Mouse (Mus musculus): ENCODE data around the gene Ccdc89.

Gene Ccdc89

DNA sequence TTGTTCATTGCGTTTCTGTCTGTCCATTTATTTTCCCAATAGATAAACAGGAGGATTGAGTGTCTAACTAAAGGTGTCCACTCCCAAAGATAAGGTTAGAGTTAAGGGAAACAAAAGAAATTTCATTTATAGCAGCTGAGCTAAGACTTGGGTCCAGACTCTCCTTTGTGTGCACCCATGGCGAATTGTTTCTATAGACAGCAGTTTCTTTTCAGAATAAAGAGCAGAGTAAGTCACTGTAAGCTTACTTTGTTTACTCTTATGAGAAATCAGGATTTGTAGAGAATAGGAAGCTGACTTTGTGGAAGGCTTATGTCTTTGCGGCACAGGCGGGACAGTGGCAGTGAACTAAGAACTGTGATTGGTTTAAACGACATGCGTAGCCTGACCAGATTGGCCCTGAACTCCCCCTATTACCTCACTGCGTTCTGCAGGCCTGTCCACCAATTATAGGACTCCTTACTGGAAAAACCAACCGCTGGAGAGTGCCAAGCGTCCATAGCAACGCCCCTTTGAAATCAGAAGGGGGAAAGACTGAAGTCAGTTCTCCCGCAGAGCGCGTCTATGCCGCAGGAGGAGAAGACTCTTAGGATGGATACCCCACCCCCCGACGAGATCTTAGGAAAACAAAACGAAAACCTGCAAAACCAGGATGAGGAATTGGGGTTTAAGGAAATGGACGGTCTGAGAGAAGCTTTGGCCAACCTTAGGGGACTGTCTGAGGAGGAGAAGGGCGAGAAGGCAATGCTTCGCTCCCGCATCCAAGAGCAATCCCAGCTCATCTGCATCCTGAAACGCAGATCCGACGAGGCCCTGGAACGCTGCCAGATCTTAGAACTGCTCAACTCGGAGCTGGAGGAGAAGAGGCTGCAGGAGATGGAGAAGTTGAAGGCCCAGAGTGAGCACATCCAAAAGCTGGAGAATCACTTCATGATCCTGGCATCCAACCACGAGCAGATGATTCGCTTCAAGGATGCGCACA lies at the start of gene Ccdc89:
TSS of gene Ccdc89 (plus strand) at position 558 of the 982 bp plus-strand sequence.
- peak; percentile 55 for DNase-seq (ENCODE audit: low read depth, low spot score)

GRCm38 (mm10) chr7:90384411-90384810 lies 42.0 kb upstream of the Ccdc89 start:
- DNase-seq (ENCODE audit: low read depth, low spot score), result no peak

GRCm38 (mm10) chr7:90386885-90387459 lies 39.4 kb upstream of the Ccdc89 start:
- no peak for DNase-seq (ENCODE audit: low read depth, low spot score)

GRCm38 (mm10) chr7:90389765-90390164 lies 36.6 kb upstream of the Ccdc89 start:
- DNase-seq (ENCODE audit: low read depth, low spot score), result no peak

DNA sequence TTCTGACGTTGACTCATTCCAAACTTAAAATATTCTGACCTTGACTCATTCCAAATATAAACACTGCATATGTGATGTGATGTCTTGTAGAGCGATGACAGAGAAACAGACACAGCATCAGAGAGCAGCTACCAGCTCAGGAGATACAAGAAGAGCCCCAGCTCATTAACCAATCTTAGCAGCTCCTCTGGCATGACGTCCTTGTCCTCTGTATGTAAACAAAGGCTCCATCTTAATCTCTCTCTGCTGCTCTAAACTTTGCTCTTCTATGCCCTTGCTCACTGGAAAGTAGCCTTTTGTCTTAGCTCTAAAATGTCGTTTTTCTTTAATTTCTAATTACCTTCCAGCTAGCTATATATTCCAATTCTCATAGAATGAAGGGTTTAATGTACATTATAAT lies 31.3 kb upstream of the Ccdc89 start:
- no peak for DNase-seq (ENCODE audit: low read depth, low spot score)

DNA sequence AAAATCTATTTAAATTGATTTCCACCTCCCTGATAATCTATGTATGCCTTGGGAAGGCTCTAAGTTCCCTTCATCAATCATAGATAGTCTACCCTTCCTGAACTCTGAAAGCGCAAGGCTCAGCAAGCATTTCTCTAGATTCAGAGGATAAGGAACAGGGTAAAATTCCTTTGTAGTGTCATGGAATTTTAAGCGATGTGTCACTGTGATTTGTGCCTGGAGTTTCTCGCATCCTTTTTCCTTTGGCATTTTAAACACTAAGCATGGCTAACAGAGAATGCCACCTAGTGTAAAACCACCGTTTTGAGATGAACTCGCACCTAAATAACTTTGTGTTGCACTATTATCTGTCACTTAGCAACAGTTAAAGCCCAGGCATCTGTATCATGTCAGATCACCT lies 30.4 kb upstream of the Ccdc89 start:
- no peak for DNase-seq (ENCODE audit: low read depth, low spot score)

DNA sequence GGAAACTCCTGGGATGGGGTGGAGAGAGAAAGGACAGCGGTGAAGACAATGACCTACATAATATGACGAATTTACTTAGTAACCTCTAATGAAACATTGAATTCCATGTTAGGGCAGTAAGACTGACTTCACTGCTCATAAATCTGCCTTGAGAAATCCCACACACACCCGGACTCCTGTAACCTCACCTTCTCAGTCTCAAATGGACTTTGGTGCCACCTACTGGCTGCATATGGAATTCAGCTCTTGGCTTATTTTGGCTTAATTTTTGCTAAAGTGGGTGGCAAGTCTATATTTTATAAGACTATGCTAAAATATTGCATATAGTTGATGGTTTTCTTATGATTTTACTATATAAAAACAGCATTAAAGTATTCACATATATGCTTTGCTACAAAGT lies 16.4 kb upstream of the Ccdc89 start:
- peak; percentile 68 for DNase-seq (ENCODE audit: low read depth, low spot score)

DNA sequence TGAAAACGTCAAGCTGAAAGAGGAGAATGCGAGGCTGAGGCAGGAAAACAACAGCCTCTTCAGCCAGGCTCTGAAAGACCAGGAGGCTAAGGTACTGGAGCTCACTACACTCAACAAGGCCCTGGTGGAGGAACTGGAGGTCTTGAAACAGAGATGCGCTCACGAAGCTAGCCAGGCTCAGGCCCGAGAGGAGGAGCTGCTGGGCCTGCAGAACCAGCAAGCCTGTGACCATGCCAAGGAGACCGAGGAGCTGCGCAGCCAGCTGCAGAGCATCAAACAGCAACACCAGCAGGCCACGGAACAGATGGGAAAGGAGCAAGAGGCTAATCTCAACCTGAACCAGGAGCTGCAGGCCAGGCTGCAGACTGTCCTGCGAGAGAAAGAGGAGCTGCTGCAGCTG lies 629 bp downstream of the Ccdc89 start:
- no peak for DNase-seq (ENCODE audit: low read depth, low spot score)

- no peak for DNase-seq (ENCODE audit: low read depth, low spot score)
Observed at GRCm38 (mm10) chr7:90432221-90432620, 5.8 kb downstream of the Ccdc89 start.

DNA sequence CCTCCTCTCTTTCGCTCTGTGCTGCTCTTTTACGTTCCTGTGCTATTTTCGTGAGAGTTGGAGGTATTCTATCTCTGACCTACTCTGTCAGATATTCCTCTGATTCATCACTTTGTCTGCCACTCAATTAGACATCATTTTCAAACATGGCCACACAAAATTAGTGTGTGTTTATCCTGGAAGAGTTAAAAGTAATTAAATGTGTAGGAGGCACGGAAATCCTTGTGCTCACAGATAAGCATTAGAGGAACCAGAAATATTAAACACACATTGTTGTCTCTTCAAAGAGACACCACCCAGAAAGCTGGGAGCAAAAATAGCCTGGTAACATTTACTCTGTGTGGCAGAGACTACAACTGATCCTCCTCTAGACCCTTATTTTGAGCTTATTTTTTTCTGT lies 13.7 kb downstream of the Ccdc89 start:
- DNase-seq (ENCODE audit: low read depth, low spot score), result no peak

GRCm38 (mm10) chr7:90442070-90442469 lies 15.7 kb downstream of the Ccdc89 start:
- no peak for DNase-seq (ENCODE audit: low read depth, low spot score)

GRCm38 (mm10) chr7:90442518-90443080 lies 16.2 kb downstream of the Ccdc89 start, which contains the start of gene Crebzf:
Crebzf (plus strand) TSS chr7:90442729.
- DNase-seq (ENCODE audit: low read depth, low spot score), result peak; percentile 98

GRCm38 (mm10) chr7:90443101-90444091 lies 17.0 kb downstream of the Ccdc89 start:
- DNase-seq (ENCODE audit: low read depth, low spot score), result peak; percentile 85

GRCm38 (mm10) chr7:90444206-90444605 lies 17.8 kb downstream of the Ccdc89 start:
- peak; percentile 33 for DNase-seq (ENCODE audit: low read depth, low spot score)

DNA sequence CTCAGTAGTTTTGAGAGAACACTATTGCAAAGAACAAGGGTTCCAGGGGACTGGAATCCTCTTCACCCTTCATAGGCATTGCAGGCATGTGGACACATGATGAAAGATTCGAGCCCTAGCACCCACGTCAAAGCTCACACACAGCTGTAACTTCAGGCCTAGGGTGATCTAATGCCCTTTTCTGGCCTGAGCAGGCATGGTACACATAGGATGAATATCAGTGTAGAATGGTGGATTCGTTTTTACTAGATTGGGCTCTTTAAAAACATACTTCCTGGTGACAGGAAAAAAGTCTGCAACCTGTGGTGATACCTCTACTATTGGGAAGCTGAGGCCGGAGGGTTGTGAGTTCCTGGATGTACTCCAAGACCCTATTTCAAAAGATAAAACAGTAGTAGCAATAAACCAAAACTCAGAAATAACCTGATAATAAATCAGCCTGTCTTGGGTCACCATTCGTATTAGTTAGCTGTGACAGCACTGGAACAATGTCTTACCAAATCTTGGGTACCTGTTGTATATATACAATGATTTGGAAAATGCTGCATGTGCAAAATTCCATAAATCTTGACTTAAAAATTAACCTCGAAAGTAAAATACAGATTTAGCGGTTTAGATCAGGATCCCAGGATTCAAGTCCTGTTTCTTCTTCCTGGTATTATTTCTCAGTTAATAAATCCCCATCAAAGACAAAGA lies 29.9 kb downstream of the Ccdc89 start:
- DNase-seq (ENCODE audit: low read depth, low spot score), result peak; percentile 17

DNA sequence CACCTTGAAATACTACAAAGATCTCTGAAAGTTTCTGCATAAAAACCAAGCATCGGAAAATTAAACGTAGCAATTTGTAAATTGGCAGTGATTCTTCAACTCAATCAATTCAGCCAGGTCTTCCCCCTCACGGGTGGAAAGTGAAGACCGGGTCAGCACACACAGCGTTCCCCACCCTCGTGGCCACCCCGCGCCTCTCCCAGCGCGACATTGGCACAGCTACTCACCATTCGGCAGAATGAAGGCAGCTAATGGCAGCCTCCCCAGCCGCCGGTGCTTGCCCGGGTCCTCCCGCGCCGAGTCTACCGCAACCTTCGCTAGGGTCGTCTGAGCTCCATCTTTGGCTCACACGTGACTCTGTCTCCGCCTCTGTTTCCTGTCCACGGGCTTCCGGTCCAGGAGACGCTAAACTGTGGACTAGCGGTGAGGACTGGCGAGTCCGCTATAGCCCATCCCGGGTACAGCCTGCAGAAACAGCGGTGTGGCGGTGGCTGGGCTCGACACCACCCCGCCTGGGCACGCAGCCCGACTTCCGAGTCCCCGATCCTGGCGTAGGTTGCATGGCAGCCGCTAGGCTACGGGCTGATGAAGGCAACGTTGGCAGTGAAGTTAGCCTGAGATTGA lies 30.6 kb downstream of the Ccdc89 start, which contains the start of gene Tmem126a:
TSS of gene Tmem126a (minus strand) at position 385 of the 624 bp plus-strand sequence.
- peak; percentile 84 for DNase-seq (ENCODE audit: low read depth, low spot score)

- DNase-seq (ENCODE audit: low read depth, low spot score), result no peak
Observed at GRCm38 (mm10) chr7:90457517-90457916, 31.1 kb downstream of the Ccdc89 start.

DNA sequence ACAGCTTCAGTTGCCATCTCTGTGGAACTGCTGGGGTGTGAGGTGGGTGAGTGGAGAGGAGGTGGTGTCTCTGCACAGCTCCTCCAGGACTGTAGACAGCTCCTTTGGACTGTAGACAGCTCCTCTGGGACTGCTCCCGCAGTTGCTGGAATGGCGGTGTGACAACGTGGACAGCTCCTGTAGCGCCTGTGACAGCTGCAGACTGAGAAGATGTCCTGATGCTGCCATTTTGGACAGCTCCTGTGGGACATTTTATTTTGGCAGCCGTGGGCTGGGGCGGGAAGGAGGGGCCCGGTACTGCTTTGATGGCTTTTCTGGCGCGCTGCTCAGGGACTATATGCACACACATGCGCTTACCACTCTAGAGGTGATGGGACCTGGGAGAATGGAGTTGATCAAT lies 34.0 kb downstream of the Ccdc89 start:
- DNase-seq (ENCODE audit: low read depth, low spot score), result no peak

DNA sequence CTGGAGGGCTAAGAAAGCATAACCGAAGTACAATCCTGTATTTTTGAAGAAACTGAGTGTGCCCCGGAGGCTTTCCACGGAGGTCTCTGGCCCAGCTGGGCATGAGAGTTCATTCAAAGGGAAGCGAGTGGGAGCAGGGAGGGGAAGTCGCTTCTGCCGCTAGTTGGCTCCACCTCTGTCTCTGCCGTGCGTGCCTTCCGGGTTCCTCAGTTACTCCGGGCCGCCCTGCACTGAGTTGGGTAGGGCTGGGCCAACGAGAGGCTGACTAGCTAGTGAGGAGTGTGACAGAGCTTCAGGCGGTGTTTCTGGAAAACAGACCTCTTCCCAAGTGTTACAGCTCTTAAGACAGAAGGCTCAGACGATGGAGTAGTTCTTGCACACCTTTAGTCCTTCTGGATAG lies 34.6 kb downstream of the Ccdc89 start:
- DNase-seq (ENCODE audit: low read depth, low spot score), result peak; percentile 49

DNA sequence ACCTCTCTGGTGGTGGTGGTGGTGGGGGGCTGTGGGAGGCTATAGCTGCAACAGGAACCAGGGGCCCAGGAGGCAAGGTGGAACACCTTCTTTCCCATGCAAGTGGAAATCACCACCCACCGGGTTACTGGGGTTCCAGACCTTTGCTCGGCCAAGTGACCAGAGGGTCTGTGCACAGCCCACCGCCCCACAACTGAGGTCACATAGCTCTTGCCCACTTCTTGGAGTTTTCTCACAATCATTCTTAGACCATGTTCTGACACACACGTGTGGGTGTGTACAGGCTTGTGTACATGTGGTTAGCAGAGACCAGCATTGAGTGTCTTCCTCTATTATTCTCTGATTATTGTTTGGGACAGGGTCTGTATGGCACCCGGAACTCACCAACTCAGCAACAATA lies 35.1 kb downstream of the Ccdc89 start:
- no peak for DNase-seq (ENCODE audit: low read depth, low spot score)
